Mouse (Mus musculus) hindbrain, embryonic 15.5 days (tissue): ENCODE measurements around the gene Kcnrg. TPM values are rescaled to one million over a fixed set of nuclear protein-coding genes. Genes with fewer than 3 reads are reported as not detected.
"Not testable (repeated sequence)": the region's sequence is repeated elsewhere in the genome, so short reads cannot be mapped to it uniquely, and the experiment has no call there.

Experiments
- ATAC-seq: fragments of 200-750 bp; cut with Nextera tagmentation; 2 replicates; pipeline ENCODE4 v1.8.0; 2017; ENCODE audit warnings: low read depth, moderate number of reproducible peaks, moderate TSS enrichment; ENCODE audit not compliant: low FRiP score
- H3K27ac ChIP-seq: fragments of 300-500 bp; sonication (generic); replicated peaks from 2 replicates; pipeline ENCODE4 v1.5.1; 2015; ENCODE audit warnings: mild to moderate bottlenecking, inconsistent platforms
- H3K27me3 ChIP-seq: fragments of 300-500 bp; sonication (generic); 2 replicates; pipeline ENCODE4 v1.6.1; 2015; ENCODE audit warnings: control low read depth, inconsistent platforms
- H3K36me3 ChIP-seq: fragments of 300-500 bp; sonication (generic); 2 replicates; pipeline ENCODE4 v1.6.1; 2015; ENCODE audit warnings: control low read depth, inconsistent platforms
- H3K4me1 ChIP-seq: fragments of 300-500 bp; sonication (generic); replicated peaks from 2 replicates; pipeline ENCODE4 v1.6.1; 2015; ENCODE audit warnings: control low read depth, inconsistent platforms
- H3K4me2 ChIP-seq: fragments of 300-500 bp; sonication (generic); 2 replicates; pipeline ENCODE4 v1.6.1; 2015; ENCODE audit warnings: moderate library complexity, mild to moderate bottlenecking, inconsistent platforms
- H3K4me3 ChIP-seq: fragments of 300-500 bp; sonication (generic); 2 replicates; pipeline ENCODE4 v1.5.1; 2015; ENCODE audit warnings: mild to moderate bottlenecking, inconsistent platforms
- H3K9ac ChIP-seq: fragments of 300-500 bp; sonication (generic); 2 replicates; pipeline ENCODE4 v1.6.1; 2015; ENCODE audit warnings: inconsistent platforms
- H3K9me3 ChIP-seq: fragments of 300-500 bp; sonication (generic); 2 replicates; pipeline ENCODE4 v1.6.1; 2016; ENCODE audit warnings: control low read depth, inconsistent platforms
- WGBS: fragments of 180-500 bp; shearing (Covaris S2); methylation state at CpG from one replicate; pipeline ENCODE4 v1.1.7; 2015; 5-methylcytosine and 5-hydroxymethylcytosine counted together
- polyA plus RNA-seq: library from polyadenylated mRNA; unstranded; fragments of >200 nt; fragmentation: Nextera tagmentation; extraction: Ambion mirVana; gene quantifications from 2 replicates; pipeline ENCODE4 v1.2.1, GENCODE M21; 2015

The Kcnrg gene
- polyA plus RNA-seq, result 3.0 and 3.3 TPM in 2 replicates

DNA sequence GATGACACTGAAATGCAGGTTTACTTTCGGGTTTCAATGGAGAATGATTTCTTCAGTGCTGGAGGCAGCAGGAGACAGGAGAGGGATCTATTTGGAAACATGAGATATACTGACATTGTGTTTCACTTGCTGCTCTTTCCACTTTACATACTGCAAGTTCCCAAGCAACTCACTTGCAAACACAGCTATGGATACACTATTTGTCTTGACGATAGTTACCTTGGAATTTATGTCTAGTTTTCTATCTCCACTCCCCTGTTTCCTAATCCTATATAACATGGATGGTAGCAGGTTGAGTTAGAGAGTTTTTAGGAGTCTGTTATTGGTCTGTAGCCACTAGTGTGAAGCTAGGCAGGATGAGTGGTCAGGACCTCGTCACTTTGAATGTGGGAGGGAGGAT, at the start of gene Kcnrg:
Kcnrg (plus strand) TSS at position 301 of the 400 bp plus-strand sequence.
- no peak within 1 kb of the TSS for H3K27ac ChIP-seq
- H3K9me3 ChIP-seq, result no peaks in the 10 kb centered on the region
- H3K4me3 ChIP-seq, result no peak within 1 kb of the TSS
- H3K4me1 ChIP-seq, result 0 out of 2 replicates have a peak, but pooled peaks cover 3% of the 10 kb centered on the region
- WGBS, result 90% methylated on average over 3 of the region's 3 CpGs
- no peaks in the 10 kb centered on the region for H3K27me3 ChIP-seq
- peaks cover 50% of the 10 kb centered on the region for H3K36me3 ChIP-seq
- no peak for ATAC-seq
- H3K9ac ChIP-seq, result no peak within 1 kb of the TSS
- no peak within 1 kb of the TSS for H3K4me2 ChIP-seq

DNA sequence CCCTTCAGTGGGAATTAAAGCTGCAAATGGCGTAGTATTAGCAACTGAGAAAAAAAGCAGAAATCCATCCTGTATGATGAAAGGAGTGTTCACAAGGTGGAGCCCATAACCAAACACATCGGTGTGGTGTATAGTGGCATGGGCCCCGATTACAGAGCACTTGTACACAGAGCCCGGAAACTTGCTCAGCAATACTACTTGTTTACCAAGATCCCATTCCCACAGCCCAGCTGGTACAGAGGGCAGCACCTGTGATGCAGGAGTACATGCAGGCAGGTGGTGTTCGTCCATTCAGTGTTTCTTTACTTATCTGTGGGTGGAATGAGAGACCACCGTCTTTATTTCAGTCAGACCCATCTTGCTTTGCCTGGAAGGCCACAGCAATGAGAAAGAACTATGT, 48.4 kb upstream of the Kcnrg start:
- no peak for ATAC-seq

DNA sequence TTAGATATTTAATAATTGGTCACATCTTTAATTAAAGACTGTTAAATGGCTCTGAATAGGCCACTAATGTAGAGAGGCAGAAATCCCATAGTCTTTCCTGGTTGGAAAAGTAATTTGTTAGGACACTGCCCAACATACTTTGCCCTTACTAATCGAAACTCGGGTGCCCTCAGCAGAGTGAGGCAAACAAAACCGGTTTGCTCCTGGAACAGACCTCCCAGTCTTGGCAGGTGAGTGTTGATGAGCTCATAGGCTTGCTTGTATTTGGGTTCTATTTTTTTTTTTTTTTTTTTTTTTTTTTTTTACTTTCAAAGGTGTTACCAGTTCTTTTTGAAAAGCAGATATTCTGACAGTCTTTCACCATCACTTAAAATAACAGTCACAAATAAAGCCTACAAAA, 47.4 kb upstream of the Kcnrg start:
- H3K36me3 ChIP-seq, result no peaks in the 10 kb centered on the region
- no peak overlapping the region for H3K27ac ChIP-seq
- no peak for ATAC-seq
- no peak overlapping the region for H3K4me3 ChIP-seq
- H3K4me1 ChIP-seq, result peaks cover 13% of the 10 kb centered on the region
- no peaks in the 10 kb centered on the region for H3K9me3 ChIP-seq
- H3K4me2 ChIP-seq, result no peak overlapping the region
- WGBS, result 85% methylated on average over 3 of the region's 3 CpGs
- no peaks in the 10 kb centered on the region for H3K27me3 ChIP-seq
- no peak overlapping the region for H3K9ac ChIP-seq

More for the DNA sequence above, 48.4 kb upstream of the Kcnrg start:
- Histone ChIP-seq H3K9me3 (no peaks in the 10 kb centered on the region), H3K27me3 (no peaks in the 10 kb centered on the region), H3K4me2 (no peak overlapping the region), H3K27ac (no peak overlapping the region), H3K4me1 (peaks cover 13% of the 10 kb centered on the region), H3K9ac (no peak overlapping the region), H3K36me3 (no peaks in the 10 kb centered on the region), H3K4me3 (no peak overlapping the region)
- 93% methylated on average over 6 of the region's 6 CpGs for WGBS

DNA sequence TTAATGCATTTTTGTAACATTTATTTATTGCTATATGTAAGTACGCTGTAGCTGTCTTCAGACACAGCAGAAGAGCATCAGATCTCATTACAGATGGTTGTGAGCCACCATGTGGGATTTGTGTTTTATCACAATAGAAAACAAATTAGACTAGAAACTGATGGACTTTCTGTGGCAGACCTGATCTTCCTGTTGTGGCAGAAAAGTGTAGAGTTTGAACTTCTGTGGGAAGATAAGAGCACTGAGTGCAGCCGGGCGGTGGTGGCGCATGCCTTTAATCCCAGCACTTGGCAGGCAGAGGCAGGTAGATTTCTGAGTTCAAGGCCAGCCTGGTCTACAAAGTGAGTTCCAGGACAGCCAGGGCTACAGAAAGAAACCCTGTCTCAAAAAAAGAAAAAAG, 41.0 kb upstream of the Kcnrg start:
- not testable (repeated sequence) for ATAC-seq, H3K4me2 ChIP-seq, H3K9ac ChIP-seq, H3K27ac ChIP-seq, H3K27me3 ChIP-seq, H3K9me3 ChIP-seq, H3K4me3 ChIP-seq, H3K36me3 ChIP-seq, H3K4me1 ChIP-seq
- 98% methylated on average over 4 of the region's 4 CpGs for WGBS

DNA sequence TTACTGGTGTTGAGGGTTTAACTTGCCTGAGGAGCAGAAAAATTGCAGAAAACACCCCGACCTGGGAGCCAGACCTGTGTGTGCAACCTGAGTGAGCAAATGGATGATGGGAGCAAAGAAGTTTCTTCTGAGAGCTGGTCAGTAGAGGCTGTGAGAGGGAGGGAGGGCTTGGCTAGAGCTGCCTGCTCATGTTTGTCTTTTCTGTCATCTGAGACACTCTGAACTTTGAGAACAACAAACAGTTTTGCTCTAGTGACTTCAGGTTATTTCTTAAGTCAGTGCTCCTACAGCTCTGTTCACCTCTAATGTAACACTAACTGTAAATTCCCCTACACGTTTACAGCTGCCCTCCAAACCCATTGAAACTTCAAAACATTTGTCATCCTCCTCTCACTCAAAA, 37.9 kb upstream of the Kcnrg start:
- 65% methylated on average over 2 of the region's 2 CpGs for WGBS
- no peak overlapping the region for H3K9ac ChIP-seq
- no peak for ATAC-seq
- H3K27me3 ChIP-seq, result no peaks in the 10 kb centered on the region
- no peak overlapping the region for H3K4me2 ChIP-seq
- no peak overlapping the region for H3K4me3 ChIP-seq
- no peaks in the 10 kb centered on the region for H3K9me3 ChIP-seq
- H3K36me3 ChIP-seq, result no peaks in the 10 kb centered on the region
- no peak overlapping the region for H3K27ac ChIP-seq
- H3K4me1 ChIP-seq, result no peaks in the 10 kb centered on the region

DNA sequence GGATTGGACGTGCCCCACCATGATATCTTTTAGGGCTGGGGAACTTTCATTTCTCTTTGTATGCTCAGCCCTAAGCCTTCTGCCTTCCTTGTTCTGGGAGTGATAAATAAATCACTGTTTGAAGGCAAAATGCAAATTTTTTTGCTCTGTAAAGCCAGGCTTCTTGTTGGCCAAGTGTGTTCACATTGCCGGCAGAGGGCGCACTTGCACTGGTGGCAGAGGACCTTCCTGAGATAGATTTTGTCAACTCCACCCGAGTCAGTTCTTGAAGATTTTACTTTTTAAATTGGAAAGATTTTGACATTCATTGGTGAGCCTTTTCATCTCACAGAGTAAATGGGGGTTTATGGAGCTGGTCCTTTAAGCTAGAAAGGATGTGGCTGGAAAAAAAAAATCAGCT, 35.9 kb upstream of the Kcnrg start:
- WGBS, result 9% methylated on average over 4 of the region's 4 CpGs
- Histone ChIP-seq H3K27me3 (no peaks in the 10 kb centered on the region), H3K4me1 (no peaks in the 10 kb centered on the region), H3K9ac (no peak overlapping the region), H3K9me3 (no peaks in the 10 kb centered on the region), H3K4me3 (no peak overlapping the region), H3K36me3 (no peaks in the 10 kb centered on the region), H3K27ac (no peak overlapping the region), H3K4me2 (no peak overlapping the region)
- no peak for ATAC-seq

GRCm38 (mm10) chr14:61572131-61572530, 35.1 kb upstream of the Kcnrg start:
- no peaks in the 10 kb centered on the region for H3K9me3 ChIP-seq
- no peak overlapping the region for H3K4me2 ChIP-seq
- no peak overlapping the region for H3K27ac ChIP-seq
- H3K27me3 ChIP-seq, result no peaks in the 10 kb centered on the region
- no peaks in the 10 kb centered on the region for H3K4me1 ChIP-seq
- no peak overlapping the region for H3K9ac ChIP-seq
- ATAC-seq, result no peak
- no peaks in the 10 kb centered on the region for H3K36me3 ChIP-seq
- 61% methylated on average over 2 of the region's 2 CpGs for WGBS
- H3K4me3 ChIP-seq, result no peak overlapping the region

DNA sequence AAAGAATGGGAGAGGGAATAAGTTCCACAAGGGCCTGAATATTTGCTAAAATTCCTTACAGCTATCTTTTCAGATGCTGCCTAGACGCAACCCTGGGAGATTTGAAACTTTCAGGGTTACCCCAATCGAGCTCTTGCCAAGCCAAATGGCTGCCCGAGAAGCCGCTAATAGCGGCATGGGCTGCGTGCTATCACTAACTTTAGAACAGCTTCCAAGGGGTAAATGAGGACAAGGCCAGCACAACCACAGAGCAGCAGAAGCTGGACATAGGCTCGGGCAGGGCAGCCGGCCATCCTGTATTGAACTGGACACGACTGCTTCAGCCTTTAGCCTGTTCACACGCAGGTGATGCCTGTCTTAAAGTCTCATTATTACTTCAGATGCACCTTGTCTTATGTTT, 32.2 kb upstream of the Kcnrg start:
- no peak overlapping the region for H3K4me3 ChIP-seq
- WGBS, result 88% methylated on average over 10 of the region's 10 CpGs
- H3K4me2 ChIP-seq, result no peak overlapping the region
- H3K27ac ChIP-seq, result no peak overlapping the region
- no peaks in the 10 kb centered on the region for H3K27me3 ChIP-seq
- no peak overlapping the region for H3K9ac ChIP-seq
- H3K36me3 ChIP-seq, result no peaks in the 10 kb centered on the region
- ATAC-seq, result no peak
- no peaks in the 10 kb centered on the region for H3K4me1 ChIP-seq
- no peaks in the 10 kb centered on the region for H3K9me3 ChIP-seq

DNA sequence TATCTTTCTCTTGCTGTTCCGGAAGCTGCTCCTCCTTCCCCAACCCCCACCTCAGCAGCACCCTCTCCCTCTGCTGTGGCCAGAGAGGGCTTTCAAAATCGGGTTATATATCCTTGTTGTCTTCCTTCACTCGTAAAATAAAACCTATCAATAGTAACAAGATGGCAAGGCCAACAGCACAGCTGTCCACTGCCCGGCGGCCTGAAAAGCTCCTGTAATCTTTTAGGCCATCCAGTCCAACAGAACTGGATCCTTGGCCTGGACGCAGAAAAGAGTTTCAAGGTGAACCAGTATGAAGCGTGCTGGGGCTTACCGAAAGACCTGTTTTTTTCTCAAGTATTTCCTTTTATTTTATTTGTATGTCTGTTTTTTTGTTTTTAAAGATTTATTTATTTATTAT, 31.3 kb upstream of the Kcnrg start:
- no peak overlapping the region for H3K4me3 ChIP-seq
- no peaks in the 10 kb centered on the region for H3K4me1 ChIP-seq
- ATAC-seq, result no peak
- H3K9ac ChIP-seq, result no peak overlapping the region
- H3K27ac ChIP-seq, result no peak overlapping the region
- no peak overlapping the region for H3K4me2 ChIP-seq
- no peaks in the 10 kb centered on the region for H3K9me3 ChIP-seq
- H3K36me3 ChIP-seq, result no peaks in the 10 kb centered on the region
- H3K27me3 ChIP-seq, result no peaks in the 10 kb centered on the region
- WGBS, result 92% methylated on average over 8 of the region's 8 CpGs

- no peaks in the 10 kb centered on the region for H3K4me1 ChIP-seq
- no peak overlapping the region for H3K4me2 ChIP-seq
- no peaks in the 10 kb centered on the region for H3K9me3 ChIP-seq
- H3K4me3 ChIP-seq, result no peak overlapping the region
- no peak overlapping the region for H3K27ac ChIP-seq
- ATAC-seq, result no peak
- 89% methylated on average over 4 of the region's 4 CpGs for WGBS
- no peak overlapping the region for H3K9ac ChIP-seq
- no peaks in the 10 kb centered on the region for H3K36me3 ChIP-seq
- H3K27me3 ChIP-seq, result no peaks in the 10 kb centered on the region
Measured at GRCm38 (mm10) chr14:61589288-61590065, 17.8 kb upstream of the Kcnrg start.

- Histone ChIP-seq H3K4me1 (peaks cover 19% of the 10 kb centered on the region), H3K9me3 (no peaks in the 10 kb centered on the region), H3K36me3 (no peaks in the 10 kb centered on the region), H3K4me3 (no peak overlapping the region), H3K27ac (no peak overlapping the region), H3K9ac (no peak overlapping the region), H3K27me3 (no peaks in the 10 kb centered on the region), H3K4me2 (no peak overlapping the region)
- WGBS, result 89% methylated on average over 9 of the region's 9 CpGs
- no peak for ATAC-seq
Measured at GRCm38 (mm10) chr14:61596719-61597426, 10.4 kb upstream of the Kcnrg start.

DNA sequence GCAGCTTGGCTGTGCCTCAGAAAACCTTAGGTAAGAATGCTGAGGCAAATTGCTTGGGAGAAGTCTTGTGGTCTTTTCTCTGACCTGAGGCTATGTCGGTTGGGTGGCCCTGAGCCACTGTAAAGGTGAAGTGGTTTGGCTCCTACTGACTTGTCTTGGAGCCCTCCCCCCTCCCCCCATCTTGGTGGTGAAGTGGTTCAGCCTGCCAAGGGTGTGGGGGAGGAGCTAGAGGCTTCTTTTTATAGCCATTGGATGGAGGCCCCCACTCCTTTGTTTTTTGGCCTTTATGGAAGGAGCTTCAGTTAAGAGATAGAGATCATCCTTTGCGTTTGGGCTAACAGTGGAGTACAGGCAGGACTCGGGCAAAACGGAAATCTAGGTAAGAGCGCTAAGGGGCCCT, 9.3 kb upstream of the Kcnrg start, which contains the start of gene Trim13:
Trim13 (plus strand) TSS at position 280 of the 400 bp plus-strand sequence.
- H3K9me3 ChIP-seq, result no peaks in the 10 kb centered on the region
- ATAC-seq, result no peak
- 49% methylated on average over 5 of the region's 5 CpGs for WGBS

More for the DNA sequence above, 9.3 kb upstream of the Kcnrg start, which contains the start of gene Trim13:
- Histone ChIP-seq H3K4me1 (peaks cover 23% of the 10 kb centered on the region), H3K27ac (no peak within 1 kb of the TSS), H3K4me3 (peak within 1 kb of the TSS; percentile 96), H3K36me3 (no peaks in the 10 kb centered on the region), H3K9ac (peak within 1 kb of the TSS; percentile 93; the same call in 1 of the 2 replicates), H3K27me3 (no peaks in the 10 kb centered on the region), H3K4me2 (peak within 1 kb of the TSS; percentile 56)
